Mouse (Mus musculus) gastrocnemius, adult 8-10 months (tissue): Measurements from ENCODE around the gene Fuca1. TPM values are rescaled to one million over a fixed set of nuclear protein-coding genes. Genes with fewer than 3 reads are reported as not detected.
"Not testable (repeated sequence)": the region's sequence is repeated elsewhere in the genome, so short reads cannot be mapped to it uniquely, and the experiment has no call there.

Source experiments
- DNase-seq, 2 experiments: peaks; one replicate each; pipeline ENCODE4 v3.0.0; 2022; ENCODE audit warnings: low spot score in 2 of 2
- total RNA-seq, 4 experiments: library from RNA; stranded (reverse); gene quantifications; 2 replicates each; pipeline ENCODE4 v1.2.4; 2022

Fuca1 gene
- total RNA-seq, 4 experiments from 2014 or later: 14.8 to 28.3 (median 23.6) TPM

DNA sequence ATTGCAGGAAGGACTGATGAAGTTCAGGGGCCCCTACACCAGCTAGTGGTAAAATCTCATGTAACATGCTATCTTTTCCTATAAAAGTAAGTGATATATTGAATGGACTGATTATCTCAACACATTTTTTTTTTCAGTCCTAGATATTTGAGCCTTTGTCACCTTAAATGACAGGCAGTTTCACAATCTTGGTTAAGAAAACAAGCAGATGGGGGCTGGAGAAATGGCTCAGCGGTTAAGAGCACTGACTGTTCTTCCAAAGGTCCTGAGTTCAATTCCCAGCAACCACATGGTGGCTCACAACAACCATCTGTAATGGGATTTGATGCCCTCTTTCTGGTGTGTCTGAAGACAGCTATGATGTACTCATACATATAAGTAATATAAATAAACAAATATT is 1.7 kb downstream of the Fuca1 start:
- no peak for DNase-seq

- no peak for DNase-seq
These were observed 3.9 kb downstream of the Fuca1 start for GRCm38 (mm10) chr4:135924418-135924817.

- no peak for DNase-seq
These were observed 4.8 kb downstream of the Fuca1 start for GRCm38 (mm10) chr4:135925341-135925740.

DNA sequence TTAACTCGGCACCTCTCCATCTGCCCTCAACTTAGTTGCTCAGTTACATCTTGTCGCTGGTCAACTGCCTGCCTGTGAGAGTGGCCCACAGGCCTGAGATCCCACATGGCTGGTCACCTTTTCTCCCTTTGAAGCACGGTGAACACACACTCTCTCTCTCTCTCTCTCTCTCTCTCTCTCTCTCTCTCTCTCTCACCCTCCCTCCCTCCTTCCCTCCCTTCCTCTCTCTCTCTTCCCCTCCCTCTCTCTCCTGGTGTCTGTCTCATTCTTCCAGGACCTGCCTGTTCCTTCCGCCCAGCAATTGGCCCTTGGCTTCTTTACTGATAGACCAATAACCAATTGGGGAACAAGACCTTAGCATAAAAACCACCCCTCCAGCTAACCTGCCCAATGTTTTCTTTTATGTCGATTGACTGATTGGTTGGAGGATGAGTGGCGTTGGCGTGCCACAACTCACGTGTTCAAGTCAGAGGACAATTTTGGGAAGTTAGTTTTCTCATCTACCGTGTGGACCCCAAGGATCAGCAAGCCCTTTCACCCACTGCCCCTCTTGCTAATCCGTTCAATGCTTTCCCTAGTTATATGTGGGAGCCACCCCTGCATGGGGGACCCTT is 5.8 kb downstream of the Fuca1 start:
- DNase-seq: no peak

- DNase-seq: no peak
These were observed 6.3 kb downstream of the Fuca1 start for GRCm38 (mm10) chr4:135926861-135927260.

DNA sequence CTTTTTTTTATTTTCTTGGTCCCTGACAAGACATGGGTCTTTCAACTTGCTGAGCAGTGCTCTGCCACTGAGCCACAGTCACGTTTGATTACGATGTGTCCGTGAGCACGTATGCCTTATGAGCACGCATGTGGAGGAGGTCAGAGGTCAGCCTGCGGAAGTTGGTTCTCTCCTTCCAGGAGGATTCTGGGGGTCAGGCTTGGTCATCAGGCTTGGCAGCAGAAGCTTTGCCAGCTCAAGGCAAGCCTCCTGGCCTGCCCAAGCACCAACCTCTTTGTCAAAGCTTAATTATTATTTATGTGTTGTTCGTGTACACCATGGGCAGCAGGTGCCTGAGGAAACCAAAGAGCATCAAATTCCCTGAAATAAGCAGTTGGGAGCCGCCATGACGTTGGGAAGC is 7.8 kb downstream of the Fuca1 start:
- no peak for DNase-seq

DNA sequence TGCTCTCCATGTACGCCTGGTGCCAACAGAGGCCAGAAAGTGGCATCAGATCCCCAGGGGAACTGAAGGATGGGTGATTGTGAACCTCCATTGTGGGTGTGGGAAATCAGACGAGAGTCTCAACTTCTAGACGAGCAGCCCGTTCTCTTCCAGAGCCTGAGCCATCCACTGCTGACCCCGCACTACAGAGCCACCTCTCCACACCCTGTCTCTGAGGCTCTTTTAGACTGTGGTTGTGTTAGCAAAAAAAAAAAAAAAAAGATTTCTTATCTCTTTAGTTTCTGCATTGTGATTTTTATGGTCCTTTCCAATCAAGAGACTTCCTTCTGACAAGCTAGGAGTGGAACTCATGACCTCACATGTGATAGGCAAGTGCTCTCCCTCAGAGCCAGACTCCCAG is 8.9 kb downstream of the Fuca1 start:
- DNase-seq: no peak

GRCm38 (mm10) chr4:135929828-135930227 is 9.3 kb downstream of the Fuca1 start:
- no peak for DNase-seq

- no peak for DNase-seq
These were observed 9.7 kb downstream of the Fuca1 start for GRCm38 (mm10) chr4:135930239-135930638.

DNA sequence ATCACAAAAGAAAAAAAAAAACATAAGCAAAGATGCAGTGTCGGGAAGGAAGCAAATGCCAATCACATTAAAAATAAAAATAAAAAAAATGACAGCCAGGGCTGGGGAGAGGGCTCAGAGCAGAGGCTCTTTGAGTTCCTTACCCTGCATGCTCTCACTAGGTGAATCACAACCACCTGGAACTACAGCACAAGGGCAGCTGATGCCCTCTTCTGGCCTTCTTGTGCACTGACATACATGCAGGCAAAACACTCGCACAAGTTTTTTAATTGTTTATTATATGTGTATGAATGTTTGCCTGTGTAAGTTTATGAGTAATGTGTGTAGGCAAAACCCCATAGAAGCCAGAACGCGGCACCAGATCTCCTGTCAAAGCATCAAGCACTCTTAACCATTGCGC is 11.3 kb downstream of the Fuca1 start:
- DNase-seq: no peak

GRCm38 (mm10) chr4:135934708-135935500 is 14.4 kb downstream of the Fuca1 start:
- no peak for DNase-seq

GRCm38 (mm10) chr4:135935502-135935901 is 15.0 kb downstream of the Fuca1 start:
- DNase-seq: peak; percentile 37 to 40

DNA sequence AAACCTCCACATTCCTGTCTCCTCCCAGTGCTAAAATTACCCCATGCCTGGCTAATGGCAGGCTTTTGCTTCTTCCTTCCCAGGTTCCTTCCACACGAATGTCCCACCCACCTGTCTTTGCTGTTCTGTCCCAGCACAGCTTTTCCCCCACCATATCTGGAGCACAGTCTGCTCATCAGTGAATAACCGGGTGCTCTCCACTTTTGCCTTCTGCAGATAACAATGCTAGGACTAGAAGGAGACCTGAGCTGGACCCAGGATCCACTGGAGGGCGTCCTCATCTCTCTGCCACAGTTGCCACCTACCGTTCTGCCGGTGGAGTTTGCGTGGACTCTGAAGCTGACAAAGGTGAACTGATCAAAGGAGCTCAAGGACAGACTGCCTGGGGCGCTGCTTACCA is 18.3 kb downstream of the Fuca1 start:
- DNase-seq: no peak

GRCm38 (mm10) chr4:135941026-135941425 is 20.5 kb downstream of the Fuca1 start:
- DNase-seq: not testable (repeated sequence)

DNA sequence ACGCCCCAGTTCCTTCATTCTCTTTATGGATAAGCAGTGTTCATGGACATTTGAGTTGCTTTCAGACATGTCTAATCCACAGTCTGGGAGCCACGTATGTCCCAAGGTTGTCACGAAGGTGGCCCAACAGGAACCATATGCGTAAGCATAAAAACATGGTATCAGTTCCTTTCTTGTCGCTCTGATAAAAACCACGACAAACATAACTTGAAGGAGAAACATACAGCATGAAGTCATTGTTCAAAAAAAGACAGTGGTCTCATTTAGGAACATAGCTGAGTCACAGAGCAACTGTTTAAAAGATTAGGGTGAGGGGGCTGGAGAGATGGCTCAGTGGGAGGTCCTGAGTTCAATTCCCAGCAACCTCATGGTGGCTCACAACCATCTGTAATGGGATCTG is 21.7 kb downstream of the Fuca1 start:
- DNase-seq: no peak

DNA sequence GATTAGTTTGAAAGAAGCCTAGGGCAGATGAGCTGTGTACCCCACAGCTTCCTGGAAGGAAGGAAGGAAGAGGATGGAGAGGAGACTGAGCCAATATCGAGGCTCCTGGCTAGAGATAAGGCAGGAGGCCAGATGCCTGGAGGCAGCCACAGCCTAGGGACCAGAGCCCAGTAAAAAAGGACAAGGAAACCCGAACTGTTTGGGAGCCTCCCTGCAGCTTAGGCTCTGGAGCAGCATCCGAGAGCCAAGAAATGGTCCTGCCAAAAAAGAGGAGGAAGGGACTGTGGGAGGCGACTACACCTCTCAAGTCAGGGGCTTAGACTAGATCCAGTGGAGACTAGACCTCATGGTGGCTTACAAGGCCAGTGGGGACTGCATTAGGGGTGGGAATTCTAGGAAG is 22.9 kb downstream of the Fuca1 start:
- peak in 1 of 2 experiments; percentile 39 for DNase-seq

- DNase-seq: no peak
These were observed 25.2 kb downstream of the Fuca1 start for GRCm38 (mm10) chr4:135945706-135946105.

DNA sequence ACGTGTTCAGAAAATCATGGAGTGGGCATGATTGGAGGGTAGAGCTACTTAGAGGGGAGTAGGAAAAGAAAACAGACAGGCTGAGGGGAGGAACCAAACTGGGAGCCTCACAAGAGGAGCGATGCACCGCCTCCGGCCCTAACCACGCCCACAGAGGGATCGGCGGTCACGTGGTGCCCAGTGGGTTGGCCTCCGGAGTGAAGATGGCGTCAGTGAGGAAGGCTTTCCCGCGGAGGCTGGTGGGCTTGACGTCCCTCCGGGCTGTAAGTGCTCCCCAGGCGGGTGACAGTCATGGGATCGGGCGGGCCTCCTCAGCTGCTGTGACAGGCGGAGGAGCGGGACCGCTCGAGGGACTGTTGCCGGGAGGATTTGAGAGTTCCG is 25.7 kb downstream of the Fuca1 start, which contains the start of gene Hmgcl:
Gene Hmgcl, plus strand, starts transcription at position 171 of the 381 bp plus-strand sequence.
- peak; percentile 88 to 92 for DNase-seq

DNA sequence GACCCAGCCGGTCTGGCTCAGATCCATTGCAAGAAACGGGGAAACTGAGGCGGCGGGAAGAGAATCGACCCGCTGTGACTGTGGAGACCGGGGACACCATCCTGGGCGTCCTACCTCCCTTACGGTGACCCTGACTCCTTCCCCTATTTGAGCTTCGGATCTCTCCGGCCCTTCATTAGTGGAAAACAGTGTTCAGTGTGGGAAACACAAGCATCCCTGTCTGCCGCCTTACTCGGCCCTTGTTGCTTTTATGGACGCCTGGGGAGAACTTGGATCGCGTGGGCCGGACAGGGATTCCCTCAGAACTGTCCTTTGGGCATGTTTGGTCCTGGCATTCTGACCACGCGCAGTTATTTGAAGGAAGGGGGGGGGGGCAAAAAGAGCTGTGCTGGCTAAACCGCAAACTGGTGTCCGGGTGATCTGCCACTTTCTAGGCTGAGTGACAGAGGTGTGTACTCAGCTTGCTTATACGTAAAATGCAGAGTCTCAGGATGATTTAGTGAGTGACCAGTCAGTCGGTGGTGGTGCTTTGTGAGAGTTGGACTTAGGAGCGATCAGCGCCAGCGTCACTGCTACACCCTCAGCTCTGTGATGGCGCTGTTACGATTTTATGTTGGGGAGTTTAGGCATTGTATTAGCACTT is 26.2 kb downstream of the Fuca1 start:
- no peak for DNase-seq

DNA sequence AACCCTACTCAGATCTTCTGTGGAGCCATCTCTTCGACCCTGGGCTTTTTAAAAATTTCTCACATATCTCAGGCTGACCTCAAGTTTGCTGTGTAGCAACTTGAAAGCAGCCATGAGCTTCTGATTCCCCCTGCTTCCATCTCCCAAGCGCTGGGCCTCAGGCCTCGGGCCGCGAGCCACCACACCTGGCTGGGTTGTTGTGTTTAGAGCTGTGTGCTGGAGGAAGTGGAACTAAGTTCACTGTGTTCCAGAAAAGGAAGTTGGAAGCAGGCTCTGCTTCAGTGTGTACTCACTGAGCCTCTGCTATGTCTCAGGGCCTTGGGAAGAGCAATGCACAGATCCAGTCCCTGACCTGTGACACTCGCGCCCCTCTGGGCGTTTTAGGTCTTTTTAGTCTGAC is 27.6 kb downstream of the Fuca1 start:
- DNase-seq: no peak

GRCm38 (mm10) chr4:135949475-135949874 is 28.9 kb downstream of the Fuca1 start:
- DNase-seq: no peak

DNA sequence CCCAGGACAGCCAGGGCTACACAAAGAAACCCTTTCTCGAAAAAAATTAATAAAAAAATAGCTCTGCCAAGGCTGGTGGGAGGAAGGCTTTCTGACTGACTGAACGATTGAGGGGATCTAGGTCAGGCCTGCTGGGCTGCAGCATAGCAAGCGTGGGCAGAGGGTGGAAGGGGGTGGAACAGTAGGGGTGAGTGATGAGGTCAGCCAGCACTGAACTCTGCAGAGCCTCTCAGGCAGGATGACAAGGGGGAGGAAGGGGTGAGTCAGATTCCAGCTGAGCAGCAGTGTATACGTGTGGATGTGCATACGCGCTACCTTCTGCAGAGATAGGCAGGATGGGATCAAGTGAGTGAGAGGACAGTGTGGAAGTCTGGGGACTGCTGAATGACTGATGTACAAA is 29.4 kb downstream of the Fuca1 start:
- DNase-seq: no peak

- DNase-seq: no peak
These were observed 29.8 kb downstream of the Fuca1 start for GRCm38 (mm10) chr4:135950365-135950764.
